Mouse (Mus musculus): ENCODE data around the gene Cog4.

The Cog4 gene

DNA sequence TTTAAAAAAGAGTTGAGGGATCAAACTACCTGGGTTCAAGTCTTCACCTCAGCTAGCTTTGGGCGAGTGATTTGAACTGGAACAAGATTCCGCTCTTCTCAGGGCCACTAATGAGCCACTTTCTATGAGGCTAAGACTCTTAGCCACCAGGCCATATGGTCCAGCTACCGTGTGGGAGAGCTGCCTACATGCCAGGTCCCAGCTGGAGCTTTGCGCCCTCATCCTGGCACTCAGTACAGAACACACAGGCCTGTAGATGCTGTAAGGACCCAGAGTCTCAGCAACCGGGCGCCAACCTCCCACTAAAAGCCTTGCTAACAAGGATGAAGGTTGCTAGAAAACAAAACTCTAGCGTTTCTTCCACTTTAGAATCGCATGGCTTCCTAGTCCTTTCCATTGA, 42.0 kb downstream of the Cog4 start:
- in situ Hi-C loops (cut with MboI, MseI): no loop called here

DNA sequence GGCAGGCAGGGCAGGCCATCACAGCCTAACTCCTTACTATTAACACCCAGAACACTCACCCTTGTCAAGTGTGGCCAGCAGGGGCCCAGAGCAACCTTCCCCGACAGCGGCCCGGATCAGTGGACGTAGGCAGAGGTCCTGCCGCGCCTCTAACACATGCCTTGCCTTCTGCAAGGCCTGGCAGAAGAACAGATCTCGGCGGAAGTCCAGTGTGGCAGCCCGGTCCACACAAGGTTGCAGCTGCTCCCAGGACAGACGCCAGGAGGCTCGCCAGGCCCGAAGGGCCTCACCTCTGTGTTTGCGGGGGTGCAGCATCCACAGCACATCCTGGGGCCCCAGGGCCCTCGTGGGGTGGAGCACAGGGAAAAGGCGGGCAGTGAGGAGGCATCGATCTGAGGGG, 42.5 kb downstream of the Cog4 start:
- in situ Hi-C loops (cut with MboI, MseI): no loop called here

DNA sequence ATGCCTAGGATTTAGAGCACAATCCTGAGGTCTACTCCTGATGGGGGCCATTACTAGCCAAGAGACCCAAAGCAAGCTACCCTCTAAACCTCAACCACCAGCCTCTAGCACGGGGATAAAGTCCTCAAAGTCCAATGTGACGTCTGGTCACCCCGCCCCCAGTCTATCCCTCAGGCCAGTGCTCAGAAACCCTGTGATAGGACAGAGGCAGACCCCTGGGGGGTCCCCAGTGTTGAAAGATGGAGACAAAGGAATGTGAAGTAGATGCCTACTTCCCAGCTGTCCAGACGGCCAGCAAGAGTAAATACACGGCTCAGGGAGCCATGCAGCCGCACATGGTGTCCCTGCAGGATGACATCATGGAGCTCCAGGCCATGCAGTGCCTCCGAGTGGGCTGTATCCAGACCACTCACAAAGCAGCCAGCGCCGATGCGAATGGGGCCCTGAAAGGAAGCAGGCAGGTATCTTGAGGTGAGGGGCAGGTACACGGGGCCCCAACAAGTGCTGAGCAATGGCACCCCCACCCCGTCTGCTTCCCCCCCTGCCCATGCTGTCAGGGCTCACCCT, 43.6 kb downstream of the Cog4 start:
- in situ Hi-C loops (cut with MboI, MseI): no loop called here

DNA sequence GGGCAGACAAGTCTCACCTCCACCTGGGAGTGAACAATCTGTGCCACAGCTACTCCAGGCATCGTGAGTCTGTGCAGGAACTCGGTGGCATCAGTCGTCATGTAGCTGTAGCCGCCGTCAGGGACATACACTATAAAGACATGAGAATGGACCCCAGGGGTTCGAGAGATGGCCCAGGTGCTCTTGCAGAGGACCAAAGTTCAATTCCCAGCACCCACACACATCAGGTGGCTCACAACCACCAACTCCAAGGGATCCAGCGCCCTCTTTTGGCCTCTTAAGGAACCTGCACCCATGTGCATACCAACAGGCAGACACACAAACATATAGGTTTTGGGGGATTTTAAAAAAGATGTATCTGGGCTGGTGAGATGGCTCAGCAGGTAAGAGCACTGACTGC, 45.6 kb downstream of the Cog4 start:
- in situ Hi-C loops (cut with MboI, MseI): no loop called here

DNA sequence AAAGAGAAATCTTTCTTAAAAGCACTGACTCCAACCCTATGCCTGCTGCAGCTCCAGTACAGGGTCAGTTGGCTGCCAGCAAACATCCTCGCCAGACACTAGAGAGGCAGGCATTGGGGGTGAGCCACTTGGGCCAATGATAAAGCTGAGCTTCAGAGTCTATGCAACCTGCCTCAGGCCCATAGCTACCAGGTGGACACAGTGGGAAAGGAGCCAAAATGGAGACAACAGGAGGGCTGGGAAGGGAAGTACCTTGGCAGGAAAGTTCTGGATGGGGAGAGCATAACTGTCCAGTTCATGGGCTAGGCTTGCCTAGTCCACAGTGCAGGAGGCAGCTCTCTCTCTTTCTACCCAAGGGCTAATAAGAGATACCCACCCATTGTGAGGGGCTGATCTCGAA, 46.5 kb downstream of the Cog4 start:
- in situ Hi-C loops (cut with MboI, MseI): no loop called here

DNA sequence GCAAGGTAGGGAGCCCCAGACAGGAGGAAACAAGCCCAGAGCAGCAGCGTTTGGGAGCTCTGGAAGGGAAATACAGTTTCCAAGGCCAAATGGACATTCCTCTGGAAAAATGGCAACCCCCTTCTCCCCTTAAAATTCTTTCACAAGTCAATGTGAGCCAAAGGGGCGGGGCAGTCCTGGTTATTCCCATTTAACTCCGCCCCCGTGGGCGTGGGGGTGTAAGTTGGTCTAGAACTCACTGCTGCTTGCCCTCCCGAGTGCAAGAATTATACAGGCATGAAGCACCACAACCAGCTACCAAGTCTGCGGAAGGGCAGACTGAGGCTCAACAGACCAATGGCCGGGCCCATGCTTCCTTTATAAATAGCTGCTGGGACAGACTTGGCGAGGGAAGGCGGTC, 48.5 kb downstream of the Cog4 start:
- in situ Hi-C loops (cut with MboI, MseI): no loop called here

DNA sequence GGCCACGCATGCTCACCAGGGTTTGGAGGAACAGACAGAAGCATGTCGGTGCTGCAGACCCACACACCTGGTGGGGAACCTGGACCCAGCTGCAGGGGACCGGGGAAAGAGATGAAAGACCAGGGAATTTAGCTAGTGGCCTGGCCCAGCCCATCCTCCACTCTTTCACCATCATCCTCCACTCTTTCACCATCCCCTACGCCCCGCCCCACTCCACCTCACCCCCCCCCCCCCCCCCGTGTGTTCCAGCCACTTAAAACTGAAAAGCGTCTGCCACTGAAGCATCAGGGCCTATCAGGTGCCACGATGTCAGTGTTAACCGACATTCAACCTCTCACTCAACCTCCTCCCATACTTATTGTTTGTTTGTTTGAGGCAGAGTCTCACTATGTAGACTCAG, 48.9 kb downstream of the Cog4 start:
- in situ Hi-C loops (cut with MboI, MseI): no loop called here

DNA sequence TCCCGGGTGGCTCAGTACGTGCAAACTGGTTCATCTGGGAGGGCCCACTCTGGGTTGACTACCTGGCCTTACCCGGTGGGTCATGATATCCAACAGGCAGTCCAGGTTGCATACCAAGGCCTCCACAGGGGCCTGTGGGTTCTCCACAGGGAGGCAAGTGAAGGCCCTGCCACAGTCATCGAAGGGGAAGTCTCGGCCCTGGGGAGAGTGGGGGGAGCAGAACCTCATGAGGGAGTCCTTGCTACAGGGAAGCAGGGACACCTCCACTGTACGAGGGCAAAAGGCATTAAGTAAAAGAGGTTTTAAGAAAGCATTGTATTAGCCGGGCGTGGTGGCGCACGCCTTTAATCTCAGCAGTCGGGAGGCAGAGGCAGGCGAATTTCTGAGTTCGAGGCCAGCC, 49.4 kb downstream of the Cog4 start:
- in situ Hi-C loops (cut with MboI, MseI): no loop called here

DNA sequence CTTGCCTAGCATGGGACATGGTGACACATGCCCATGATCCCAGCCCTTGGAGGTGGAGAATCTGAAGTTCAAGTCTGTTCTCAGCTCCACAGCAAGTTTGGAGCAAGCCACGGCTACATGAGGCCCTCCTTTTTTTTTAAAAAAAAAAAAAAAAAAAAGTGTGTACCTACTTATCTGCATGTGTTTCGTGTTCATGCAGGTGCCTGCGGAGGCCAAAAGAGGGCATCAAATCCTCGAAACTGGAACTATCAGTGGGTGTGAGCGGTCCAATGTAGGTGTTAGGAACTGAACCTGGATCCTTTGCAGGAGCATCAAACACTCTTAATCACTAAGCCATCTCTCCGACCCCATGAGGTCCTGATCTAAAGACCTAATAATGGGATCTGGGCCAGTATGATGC, 51.1 kb downstream of the Cog4 start:
- in situ Hi-C loops (cut with MboI, MseI): no loop called here

DNA sequence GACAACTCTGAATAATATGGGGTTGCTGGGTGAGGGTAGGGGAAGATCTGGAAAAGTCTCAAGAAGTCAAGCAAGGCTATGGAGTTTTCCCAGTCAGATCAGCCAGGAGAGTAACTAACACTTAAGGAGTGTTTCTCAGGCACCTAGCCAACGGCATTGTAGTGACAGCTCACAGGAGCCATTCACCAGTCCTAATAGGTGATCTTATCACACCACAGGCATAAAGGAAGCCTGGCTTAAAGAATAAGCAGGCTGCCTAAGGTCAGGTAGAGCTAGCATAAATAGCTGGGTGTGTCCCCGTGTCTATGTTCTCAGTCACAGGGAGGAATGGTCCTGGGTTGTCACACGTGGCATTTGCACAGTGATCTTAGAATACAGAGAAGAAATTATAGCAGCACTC, 54.7 kb downstream of the Cog4 start:
- in situ Hi-C loops (cut with MboI, MseI): no loop called here

DNA sequence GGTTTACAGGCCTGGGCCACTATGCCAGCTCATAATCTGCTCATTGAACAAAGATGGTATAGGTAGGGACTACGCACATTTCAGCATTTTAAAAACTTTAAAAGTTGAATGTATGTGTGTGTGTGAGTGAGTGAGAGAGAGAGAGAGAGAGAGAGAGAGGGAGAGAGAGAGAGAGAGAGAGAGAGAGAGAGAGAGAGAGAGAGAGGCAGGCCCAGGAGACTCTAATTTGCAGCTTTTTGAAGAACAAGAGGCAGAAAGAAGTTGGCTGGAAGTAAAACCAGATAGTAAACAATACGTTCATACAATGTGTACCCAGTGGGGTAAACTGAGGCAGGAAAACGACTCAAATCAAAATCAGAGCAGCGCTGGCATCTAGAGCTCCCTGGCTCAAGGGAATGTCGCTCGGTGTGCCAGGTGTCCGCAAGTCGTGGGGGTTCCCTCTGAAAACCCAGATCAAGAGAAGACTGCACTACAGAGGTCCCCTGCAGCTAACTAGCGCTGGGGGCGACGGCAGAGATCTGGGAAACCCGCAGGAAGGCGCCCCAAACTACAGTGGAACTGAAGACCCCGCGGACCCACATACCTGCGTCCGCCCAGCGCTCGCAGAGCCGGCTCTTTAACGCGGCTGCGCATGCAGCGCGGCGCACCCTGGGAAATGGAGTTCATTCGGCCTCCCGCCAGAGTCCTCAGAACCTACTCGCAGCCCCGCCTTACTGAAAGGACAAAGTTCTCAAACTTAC, 55.6 kb downstream of the Cog4 start, which contains the start of gene Fuk:
TSS of gene Fuk (minus strand) at position 650 of the 740 bp plus-strand sequence.
- in situ Hi-C loops (cut with MboI, MseI): no loop called here

DNA sequence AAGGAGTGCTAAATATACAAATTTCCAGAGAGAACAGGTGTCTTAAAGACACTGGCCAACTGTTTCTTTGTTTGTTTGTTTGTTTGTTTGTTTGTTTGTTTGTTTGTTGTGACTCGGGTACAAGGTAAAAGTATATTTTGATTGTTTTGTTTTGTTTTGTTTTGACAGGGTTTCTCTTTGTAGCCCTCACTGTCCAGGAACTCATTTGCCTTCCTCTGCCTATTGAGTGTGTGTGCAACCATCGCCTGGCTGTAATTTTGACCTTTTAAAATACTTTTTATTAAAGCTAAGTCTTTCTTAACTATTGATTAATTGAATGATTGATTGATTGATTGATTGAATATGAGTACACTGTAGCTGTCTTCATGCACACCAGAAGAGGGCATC, 56.2 kb downstream of the Cog4 start:
- in situ Hi-C loops (cut with MboI, MseI): no loop called here

DNA sequence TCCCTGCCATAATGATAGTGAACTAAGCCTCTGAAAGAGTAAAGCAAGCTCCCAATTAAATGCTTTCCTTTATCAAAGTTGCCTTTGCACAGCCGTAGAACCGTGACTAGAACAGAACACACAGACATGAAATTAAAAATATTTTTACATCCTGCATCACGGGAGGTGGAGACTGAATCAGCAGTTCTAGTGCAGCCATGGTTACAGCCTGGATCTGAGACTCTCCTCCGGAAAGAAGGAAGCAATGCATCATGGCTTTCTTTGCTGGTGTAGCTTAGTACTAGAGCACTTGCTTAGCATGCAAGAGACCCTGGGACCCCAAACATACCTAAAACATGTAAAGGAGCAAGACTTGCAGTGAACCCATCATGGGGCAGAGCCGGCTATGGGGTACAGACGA, 59.0 kb downstream of the Cog4 start:
- in situ Hi-C loops (cut with MboI, MseI): no loop called here

DNA sequence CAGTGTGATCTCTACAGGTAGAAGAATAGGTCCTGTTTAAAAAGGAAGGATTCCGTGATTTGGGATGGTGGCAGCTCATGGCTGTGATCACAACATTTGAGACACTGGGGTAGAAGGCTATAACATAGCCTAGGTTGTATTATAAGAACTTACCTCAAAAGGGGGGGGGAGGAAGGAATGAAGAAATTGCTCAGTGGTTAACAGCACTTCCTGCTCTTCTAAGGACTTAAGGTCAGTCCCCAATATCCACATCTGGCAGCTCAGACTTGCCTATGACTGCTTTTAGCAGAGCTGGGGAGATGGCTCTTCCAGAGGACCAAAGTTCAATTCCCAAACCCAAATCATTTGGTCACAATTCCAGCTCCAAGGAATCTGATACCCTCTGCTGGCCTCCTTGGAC, 60.3 kb downstream of the Cog4 start:
- in situ Hi-C loops (cut with MboI, MseI): no loop called here

DNA sequence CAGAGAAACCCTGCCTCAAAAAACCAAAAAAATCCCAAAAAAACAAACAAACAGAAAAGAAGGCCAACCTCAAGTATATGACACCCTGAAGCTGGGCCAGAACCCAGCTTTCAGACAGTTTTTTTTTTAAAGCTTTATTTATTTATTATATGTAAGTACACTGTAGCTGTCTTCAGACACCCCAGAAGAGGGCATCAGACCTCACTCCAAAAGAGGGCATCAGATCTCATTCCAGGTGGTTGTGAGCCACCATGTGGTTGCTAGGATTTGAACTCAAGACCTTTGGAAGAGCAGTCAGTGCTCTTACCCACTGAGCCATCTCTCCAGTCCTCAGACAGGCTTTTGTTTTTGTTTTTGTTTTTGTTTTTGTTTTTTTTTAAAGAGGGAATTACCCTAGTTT, 63.5 kb downstream of the Cog4 start:
- in situ Hi-C loops (cut with MboI, MseI): loop anchor here (5.0 kb wide), 1 partner anchor 42 kb away; no protein-coding TSS in a partner anchor

DNA sequence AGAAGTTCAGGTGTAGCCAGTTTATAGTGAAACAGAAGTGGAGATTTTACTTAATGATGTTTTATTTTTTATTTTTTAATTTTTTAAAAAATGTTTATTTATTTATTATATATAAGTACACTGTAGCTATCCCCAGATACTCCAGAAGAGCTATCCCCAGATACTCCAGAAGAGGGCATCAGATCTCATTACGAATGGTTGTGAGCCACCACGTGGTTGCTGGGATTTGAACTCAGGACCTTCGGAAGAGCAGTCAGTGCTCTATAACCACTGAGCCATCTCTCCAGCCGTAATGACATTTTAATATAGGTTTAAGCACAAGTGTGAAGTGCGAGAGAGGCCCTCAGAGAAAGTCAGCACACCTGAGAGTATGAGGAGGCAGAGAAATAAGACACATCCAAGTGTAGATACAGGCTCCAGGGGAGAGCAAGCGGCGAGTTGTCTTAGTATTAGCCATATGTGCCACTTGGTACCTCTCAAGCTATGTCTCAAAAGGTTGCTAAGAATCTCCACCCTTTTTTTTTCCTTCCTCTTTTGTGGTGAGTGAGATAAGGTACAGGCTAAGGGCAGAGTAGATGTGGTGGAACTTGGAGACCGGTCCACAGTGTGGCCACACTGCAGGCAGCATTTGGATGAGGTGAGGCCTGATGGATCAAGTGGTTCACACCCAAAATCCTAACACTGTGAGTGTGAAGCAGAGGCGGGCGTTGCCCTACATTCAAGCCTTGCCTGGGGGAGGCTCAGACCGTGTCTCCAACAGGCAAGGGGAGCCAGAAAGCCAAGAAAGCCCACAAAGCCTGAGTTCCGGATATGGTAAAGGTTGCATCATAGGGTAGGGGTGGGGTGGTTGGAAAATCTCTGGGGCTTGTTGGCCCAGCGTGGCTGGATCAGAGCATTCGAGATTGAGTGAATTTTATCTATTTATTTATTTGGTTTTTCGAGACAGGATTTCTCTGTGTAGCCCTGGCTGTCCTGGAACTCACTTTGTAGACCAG, 65.5 kb downstream of the Cog4 start:
- in situ Hi-C loops (cut with MboI, MseI): loop anchor here (5.0 kb wide), 1 partner anchor 40 kb away; no protein-coding TSS in a partner anchor

DNA sequence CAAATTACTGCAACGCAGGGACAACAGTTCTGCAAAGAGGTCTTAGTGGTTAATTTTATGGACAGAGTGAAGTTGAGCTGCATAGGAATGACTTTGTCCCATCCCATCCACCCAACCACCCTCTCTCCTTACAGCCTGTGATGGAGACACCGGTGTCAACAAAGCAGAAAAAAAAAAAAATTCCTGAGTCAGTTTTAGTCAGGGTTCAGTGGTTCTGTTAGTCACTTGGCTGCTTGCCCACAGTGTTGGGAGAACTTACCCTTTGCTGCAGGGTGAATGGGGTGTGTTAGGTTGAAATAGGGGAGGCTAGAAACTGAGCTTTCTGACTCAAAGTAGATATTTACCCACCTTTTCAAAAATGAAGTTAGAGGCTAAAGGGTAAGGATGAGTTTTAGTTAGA, 71.0 kb downstream of the Cog4 start:
- in situ Hi-C loops (cut with MboI, MseI): no loop called here

DNA sequence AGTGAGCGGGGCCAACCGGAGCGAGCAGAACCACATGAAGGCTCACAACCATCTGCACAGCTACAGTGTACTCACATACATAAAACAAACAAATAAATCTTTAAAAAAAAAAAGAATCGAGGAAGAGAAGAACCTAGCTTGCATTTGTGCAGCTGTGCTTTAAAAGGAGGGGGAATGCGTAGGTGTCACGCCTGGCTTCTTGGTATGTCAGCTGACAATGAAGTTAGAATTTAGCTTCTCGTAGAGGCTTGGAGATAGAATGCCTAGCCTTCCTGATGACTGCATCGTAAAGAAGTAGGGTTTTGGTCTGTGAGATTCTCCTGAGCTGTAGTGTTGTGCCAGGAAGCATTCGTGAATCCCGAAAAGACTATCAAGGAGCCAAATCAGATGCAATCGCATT, 71.6 kb downstream of the Cog4 start:
- in situ Hi-C loops (cut with MboI, MseI): no loop called here

DNA sequence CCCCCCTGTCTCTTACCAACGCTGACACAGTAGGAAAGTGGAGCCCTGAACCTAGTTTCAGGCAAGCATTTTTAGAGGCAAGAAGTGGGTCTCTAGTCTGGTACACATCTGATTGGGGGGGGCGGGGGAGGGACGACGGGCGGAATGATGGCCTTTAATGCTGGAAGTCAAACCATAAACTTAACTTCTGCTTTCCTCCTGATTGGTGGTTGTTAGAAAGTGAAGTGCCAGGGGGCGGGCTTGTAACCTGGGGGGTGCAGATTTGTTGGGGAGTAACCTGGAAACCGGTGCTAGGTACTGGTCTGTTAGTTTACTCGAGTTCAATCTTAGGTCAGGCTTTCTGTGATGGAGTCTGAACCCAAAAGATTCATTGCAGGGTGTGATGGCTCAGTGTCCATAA, 72.1 kb downstream of the Cog4 start:
- in situ Hi-C loops (cut with MboI, MseI): no loop called here

DNA sequence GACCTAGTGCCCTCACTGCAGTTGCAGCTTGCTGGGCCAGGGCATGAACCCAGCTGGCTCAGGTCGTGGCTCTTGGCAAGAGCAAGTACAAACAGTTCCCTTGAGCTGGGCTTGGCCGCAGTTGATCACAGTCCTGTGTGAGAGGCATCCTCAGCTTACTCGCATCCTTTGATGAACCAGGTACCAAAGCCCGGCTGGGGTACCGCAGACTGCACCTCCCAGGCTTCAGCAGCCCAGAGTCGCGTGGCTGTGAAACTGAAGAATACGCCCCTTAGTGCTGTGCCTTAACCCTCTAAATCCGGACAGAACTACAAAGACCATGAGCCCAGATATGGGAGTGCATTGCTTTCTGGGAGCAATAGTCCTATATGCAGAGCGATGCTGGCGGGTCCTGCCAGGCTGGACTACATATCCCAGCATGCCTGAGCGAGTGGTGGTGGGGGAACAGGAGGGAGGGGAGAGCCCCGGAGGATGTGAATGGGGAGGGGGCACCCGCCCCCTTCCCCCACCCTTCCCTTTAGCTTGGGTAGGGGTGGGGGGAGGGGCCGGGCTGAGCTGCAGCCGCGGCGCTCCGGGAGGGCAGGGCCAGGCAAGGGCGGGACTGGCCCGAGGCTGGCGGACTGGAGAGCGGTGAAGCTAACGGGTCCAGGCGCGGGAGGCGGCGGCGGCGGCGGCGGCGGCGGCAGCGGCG, 73.1 kb downstream of the Cog4 start, which contains the start of gene St3gal2:
TSS of gene St3gal2 (plus strand) at position 582 of the 691 bp plus-strand sequence.
- in situ Hi-C loops (cut with MboI, MseI): no loop called here

DNA sequence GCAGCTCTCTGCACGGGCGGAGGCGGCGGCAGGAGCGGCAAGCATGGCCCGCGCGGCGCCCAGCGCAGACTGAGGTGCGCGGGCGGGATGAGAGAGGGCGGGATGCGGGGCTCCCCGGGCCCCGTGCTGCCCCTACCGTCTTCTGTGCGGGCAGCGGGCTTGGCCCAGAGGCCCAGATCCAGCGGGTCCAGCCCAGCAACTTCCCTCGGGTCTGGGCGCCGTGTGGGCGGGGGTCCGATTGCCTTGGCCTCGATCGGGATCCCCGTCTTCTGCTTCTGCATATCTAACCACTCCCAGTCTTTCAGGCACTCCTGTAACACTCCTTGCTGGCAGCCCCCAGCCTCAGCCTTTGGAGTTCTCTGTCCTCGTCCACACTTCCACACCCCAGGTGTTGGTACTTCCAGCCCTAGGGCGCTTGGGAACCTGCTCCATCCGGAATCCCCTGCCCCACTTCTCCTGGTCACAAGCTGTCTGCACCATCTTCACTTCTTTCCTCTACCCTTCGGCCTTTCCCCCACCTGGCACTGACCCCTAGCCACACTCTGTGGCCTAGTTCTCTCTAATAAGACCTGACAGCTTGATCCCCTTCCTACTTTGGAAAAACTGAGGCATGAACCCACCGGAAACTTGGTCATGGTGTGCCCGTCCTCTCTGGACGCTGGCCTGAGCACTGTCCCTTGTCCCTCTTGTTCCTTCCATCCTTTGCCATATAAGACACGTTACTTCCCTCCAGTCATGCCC, 73.8 kb downstream of the Cog4 start:
- in situ Hi-C loops (cut with MboI, MseI): no loop called here
